Mouse (Mus musculus): Measurements from ENCODE around the gene Zfp281.
A peak's percentile ranks its signal among the peaks of the same experiment; 100 is the strongest.

DNA sequence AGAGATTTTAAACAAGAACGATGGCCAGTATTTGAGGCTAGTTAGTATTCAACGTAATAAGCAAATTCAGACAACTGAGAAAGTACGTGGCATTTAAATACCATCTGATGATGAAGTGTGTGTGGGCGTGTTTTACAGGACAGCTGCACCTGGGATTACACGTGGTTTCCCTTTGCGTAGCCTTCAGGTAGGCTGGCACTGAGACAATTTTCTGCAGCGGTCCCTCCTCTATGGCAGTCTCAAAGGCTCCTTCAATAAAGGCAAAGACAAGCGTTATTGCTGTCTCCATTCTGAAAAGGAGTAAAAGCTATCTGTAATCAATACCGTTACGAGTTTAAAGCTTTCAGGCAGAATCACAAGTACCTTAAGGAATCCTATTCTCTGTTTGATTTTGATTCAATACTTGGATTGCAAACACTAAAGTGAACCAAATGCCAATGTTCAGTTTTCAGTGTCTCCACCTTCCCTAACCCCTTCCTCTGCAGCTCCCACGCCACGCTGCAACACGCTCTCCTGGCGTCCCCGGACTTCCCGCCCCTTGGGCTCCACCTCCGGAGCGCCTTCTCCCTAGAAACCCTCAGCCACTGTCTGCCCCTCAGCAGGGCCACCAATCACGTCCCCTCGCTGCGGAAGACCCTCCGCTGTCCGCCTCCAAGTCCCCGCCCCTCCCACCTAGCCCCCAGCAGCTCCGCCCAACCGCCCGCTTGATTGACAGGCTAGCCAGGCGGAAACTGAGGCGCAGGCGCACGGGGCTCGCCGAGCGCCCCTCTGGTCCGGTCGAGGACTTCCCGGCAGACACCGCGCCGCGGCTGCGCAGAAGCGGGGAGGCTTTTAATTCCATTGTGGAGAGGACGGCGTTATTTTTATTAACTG is at the start of gene Zfp281:
- TF ChIP-seq CTCF (IDR thresholded peaks at IDR 0.05; ENCODE audit: low read depth, low read length): no peak
- TF ChIP-seq POLR2A (IDR thresholded peaks at IDR 0.05; ENCODE audit: extremely low read depth, insufficient read depth, low read length): 0 out of 2 replicates have a peak, but pooled peaks have one; percentile 59
